Mouse (Mus musculus) megakaryocyte progenitor cell, adult 5-6 weeks (primary cell): Measurements from ENCODE around the gene B3galt1. TPM values are rescaled to one million over a fixed set of nuclear protein-coding genes. Genes with fewer than 3 reads are reported as not detected.

Source experiments
- ATAC-seq: replicated peaks from 2 replicates; pipeline ENCODE4 v1.8.0; 2016; ENCODE audit warnings: mild to moderate bottlenecking, moderate TSS enrichment, inconsistent platforms; ENCODE audit not compliant: poor library complexity
- total RNA-seq, 2 experiments: library from RNA; stranded (forward) in 1 of 2; stranded (reverse) in 1 of 2; fragments of 157-497, 149-512 nt in 1 of 2; fragments of 200-1000 nt in 1 of 2; gene quantifications; 2 replicates each; pipeline versions ENCODE4 v1.2.3 to v1.2.4; 2015 to 2017

The B3galt1 gene
- total RNA-seq (2015) (not detected in 2 replicates), total RNA-seq (2017) (not detected in 2 replicates)

DNA sequence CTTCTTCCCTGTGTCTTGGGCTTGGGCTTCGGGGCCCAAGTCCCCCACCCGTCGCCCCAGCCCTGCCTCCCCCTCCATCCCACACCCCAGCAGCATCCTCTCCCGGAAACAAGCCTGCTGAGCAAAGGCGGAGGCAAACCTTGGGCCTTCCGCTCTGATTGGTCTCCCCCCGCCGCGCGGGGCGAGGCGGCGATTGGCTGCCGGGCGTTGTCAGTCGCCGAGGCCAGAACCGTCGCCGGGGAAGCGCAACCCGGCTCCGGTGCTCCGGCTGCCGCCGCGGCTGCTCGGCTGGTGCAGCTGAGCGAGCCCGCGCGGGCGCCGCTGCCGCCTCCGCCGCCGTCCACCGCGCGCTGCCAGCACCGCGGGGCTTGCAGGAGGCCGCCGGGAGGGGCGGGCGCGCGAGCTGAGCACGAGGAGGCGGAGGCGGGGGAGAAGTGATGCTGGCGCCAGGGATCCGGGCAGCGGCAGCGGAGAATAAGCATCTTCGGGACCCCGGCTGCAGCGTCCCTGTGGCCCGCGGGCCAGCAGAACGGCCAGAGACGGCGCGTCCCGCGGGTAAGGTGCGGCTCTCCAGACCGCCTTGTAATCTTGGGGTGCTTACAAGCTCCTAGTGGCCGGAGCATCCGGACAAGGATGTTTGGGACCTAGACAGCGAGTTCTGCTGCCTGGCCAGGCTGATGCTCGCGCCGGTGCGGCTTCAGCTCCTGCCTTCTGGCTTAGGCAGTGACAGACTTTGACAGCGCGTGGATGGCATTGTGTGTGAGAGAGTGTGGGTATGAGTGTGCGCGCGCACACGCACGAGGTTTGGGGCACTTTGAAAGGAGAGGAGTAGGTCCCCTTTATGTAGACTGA, at the start of gene B3galt1:
TSS of gene B3galt1 (plus strand) at position 392 of the 852 bp plus-strand sequence.
- peak; percentile 84 for ATAC-seq

- ATAC-seq = no peak
These were observed 49.3 kb upstream of the B3galt1 start for GRCm38 (mm10) chr2:67516405-67516804.

DNA sequence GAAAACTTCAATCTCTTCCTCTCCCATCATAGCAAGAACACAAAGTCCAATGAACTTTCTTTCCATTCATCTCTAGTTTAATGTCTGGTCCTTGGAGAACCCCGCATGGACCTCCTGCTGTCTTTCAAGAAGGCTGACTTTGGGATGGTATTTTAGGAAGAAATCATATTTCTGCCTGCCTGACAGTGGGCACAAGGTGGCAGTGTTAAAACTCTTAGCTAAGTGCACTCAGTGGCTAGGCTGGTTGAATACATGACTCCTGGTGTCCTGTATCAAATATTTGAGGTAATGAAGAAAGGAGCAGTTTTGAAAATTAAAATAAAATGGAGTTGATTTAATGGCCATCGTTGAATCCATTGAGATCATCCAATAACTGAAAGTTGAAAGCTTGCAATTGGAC, 30.3 kb upstream of the B3galt1 start:
- ATAC-seq = no peak

DNA sequence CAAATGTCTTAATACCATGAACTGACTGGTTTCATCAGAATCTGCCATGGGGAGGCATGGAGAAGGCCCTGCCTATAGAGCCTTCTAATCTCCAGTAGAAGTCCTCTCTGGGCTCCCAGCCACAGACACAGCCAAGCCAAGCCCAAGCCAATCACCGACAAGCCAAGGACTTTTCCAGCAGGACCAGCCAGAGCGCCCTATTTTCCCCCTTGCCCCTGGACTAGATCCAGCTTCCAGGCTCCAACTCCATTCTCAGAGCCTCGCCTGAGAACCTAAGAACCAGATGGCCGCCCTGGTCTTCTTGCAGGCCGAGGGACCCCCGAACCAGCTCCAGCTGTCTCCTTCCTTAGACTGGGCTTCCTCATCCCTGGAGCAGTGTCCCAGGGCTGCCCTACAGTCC, 26.2 kb upstream of the B3galt1 start:
- ATAC-seq = no peak

GRCm38 (mm10) chr2:67541957-67542696, 23.5 kb upstream of the B3galt1 start:
- no peak for ATAC-seq

GRCm38 (mm10) chr2:67544426-67544825, 21.2 kb upstream of the B3galt1 start:
- no peak for ATAC-seq

DNA sequence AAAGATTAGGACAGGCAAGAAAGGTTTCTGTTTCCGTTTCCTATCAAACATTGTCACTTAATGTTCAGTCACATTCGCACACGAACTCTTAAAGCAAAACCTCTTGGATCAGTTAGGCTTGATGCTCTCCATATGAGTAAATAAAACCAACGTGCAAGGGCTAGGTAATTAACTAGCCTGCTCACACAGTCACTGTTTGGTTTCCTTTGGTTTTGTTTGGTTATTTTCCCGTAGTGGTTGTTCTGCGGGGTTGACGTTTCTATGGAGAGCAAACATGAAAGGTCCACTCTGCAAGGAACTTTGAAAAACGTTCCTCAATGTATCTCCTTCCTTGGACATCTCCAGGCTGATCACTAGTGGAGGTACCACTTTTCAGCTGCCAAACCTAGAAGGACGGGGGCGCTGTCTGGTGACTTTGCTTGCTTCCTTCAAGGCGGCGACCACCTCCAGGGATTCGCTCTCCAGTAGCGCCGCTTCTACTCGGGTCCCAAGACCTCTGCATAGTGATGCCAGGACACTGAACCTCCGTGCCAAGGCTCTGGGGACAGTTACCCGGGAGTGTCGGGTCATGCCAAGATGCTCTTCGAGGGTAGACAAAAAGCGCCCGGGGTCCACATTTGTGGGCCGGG, 706 bp upstream of the B3galt1 start:
- ATAC-seq = no peak

DNA sequence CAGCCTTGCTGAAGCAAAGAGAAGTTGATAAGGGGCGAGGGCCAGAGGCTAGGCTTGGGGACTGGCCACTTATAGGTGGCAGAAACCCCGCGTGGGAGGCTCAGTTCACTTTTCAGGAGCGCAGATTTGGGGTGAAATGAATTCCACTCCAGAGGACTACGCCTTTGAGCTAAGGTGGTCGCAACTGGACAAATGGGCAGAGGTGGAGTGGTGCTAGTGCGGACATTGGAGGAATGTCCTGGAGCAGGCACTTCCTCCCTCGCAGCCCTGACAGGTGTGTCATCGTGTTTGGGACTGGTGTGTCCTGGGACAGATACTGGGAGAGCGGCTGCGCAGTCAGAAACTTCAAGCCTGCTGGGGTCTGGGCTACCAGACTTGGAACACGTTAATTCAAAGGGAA, 895 bp downstream of the B3galt1 start:
- no peak for ATAC-seq

DNA sequence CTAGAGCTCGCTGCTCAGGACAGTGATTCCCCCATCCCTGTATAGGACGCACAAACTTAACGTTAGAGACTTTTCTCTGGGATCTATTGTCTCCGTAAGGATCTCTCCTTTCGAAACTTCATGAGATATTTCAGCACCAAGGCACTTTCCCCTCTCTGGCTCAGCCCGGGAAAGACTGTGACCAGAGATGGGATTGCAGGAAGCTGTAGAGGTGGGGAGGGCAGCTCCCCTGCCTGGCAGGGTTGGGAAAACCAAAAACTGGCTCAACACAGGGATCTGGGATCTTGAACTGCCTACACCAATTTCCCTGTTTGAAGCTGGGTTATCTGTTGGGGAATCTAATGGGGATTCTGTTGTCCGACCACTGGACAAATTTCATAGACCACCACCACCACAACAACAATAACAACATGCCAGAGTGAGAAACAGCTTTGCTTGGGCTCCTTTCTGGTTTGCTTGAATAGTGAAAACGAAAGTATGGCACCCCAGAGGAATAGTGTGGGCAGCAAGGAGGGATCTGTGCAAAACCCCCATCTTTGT, 1.5 kb downstream of the B3galt1 start:
- ATAC-seq = no peak

DNA sequence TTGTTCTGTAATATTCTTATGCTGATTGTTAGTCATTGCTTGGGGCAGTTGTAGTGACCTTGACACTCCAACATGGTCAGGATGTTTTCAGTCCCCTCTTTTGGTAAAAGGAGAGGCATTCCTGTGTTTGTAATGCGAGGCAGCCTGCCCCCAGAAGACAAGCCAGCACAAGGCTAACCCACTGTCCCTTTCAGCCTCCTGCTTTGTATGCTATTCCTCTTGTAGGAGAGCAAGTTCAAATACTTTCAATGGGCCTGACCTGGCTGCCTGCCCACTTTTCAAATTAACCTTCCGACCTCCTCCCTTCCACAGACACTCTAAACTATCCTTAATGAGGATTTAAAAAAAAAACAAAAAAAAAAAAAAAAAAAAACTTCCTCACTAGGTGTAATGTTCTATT, 11.0 kb downstream of the B3galt1 start:
- ATAC-seq = no peak

GRCm38 (mm10) chr2:67583091-67583490, 17.4 kb downstream of the B3galt1 start:
- no peak for ATAC-seq

- no peak for ATAC-seq
These were observed 24.7 kb downstream of the B3galt1 start for GRCm38 (mm10) chr2:67590408-67590807.

DNA sequence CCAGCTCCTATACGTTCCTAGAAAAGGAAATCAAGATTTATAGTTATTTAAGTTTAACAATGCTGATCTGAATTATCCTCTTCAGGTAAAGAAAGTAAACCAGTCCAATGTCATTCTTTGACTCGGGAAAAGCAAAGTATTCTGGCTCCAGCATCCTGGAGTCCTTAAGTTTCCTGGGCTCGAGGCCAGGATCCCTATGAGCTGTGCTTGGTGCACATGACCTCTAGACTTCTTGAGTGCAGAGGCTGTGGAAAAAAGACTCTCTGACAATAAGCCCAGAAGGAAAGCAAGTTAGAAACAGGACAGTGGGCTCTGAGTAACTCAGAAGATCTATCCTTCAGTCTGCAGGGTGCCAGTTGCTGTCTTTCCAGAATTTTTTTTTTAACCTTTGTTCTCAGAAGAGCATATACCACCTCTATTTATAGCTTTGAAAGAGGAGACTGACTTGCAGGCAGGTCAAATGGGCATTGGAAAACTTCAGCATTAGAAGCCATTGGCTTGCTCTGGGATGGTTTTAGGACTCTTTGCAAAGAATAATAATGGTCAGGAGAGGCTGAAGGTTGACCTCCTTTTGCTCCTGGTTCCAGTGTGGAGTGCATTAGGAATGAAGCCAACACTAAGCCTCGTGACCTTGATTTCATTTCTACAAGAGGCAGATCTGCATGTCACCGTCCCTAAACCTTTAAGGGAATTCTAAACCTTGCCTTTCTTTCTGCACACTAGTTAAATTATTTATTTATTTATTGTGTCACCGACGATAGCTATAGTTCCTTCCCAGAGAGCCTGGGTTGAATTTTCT, 26.4 kb downstream of the B3galt1 start:
- ATAC-seq = no peak

DNA sequence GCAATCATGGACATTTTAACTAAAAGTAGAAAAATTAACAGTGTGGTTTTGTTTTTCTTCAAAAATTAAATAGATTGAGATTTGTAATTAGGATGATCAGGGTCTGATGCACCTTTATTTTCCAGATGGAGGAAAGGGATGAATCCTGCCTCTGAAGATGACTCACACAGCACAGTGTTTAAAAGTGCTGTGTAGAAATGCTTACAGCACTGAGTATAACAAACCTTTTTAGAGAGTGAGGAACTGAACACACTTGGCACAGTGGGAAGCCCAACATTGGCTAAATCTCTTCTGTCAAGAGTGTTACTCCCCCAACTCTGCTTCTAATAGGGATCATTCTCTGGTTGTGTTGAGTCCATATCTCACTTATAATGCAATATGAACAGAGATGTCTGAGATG, 57.2 kb downstream of the B3galt1 start:
- no peak for ATAC-seq

DNA sequence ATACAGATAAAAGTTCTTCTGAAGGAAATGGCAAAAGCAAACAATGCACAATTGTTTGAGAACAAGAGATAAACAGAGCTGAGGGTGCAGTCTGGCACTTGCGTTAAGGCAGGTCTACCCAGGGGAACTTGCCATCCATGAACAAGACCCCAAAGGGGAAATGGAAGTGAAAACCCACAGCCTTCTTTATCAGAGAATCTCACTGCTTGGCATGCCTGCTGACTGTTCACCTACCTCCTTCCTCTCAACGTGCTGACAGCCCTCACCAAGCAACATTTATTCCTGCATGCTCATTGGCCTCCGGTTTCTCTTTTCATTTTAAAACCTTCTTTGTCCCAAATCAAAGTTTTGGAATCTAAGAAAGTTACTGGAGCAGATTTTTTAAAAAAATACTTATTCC, 62.0 kb downstream of the B3galt1 start:
- ATAC-seq = peak; percentile 55

DNA sequence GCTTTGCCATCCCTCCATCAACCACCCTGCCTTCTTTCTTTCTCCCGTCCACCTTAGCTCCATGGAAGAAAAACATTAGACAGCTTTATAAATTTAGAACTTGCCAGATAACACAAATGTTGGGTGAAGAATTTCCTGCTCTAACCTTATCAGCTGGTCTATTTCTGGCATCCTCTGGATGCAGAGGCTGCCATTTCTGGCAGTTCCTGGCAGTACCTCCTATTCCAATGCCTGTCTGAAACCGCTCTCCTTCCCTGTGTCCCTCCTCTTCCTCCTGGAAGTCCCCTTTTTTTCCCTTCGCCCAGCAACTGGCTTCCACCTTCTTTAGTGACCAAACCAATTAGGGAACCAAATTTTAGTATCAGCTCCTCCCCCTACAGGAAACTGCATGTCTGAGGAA, 62.6 kb downstream of the B3galt1 start:
- no peak for ATAC-seq

- ATAC-seq = no peak
These were observed 89.2 kb downstream of the B3galt1 start for GRCm38 (mm10) chr2:67654847-67655246.

DNA sequence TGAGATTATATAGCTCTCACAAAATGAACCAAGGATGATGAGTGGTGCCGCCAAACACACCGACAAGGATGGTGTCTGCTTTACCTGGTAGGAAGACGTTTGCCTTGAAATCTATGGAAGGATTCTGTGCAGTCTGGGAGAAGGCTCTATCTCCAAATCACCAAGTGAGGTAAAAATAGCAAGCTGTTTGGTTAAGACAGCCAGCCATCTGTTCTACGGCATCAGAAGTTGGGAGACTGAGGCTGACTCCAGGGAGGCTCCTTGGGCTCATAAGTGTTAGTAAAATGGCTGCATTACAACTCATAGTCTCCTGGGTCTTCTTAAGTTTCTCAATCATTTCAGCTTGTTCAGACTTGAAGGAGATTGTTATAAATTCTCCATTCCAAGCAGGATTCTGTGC, 91.7 kb downstream of the B3galt1 start:
- no peak for ATAC-seq

GRCm38 (mm10) chr2:67658091-67658490, 92.4 kb downstream of the B3galt1 start:
- no peak for ATAC-seq

- no peak for ATAC-seq
These were observed 106.0 kb downstream of the B3galt1 start for GRCm38 (mm10) chr2:67671721-67672120.

DNA sequence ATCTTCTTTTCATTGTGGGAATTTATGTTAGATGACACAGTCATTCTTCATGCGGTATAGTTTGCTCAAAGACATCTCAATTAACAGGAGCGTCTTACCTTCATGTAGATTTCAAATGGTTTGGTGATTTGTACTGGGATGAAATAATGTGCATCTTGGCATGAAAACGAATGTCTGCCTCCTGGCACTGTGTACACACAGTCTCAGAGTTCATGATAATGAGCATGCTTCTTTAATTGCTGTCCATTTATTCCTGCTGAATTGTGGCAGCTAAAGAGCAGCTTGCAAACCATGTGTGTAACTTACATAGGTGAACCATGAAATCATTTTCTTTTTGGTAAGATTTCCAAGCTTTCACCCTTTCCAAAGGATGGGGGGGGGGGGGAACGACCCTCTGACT, 112.0 kb downstream of the B3galt1 start:
- ATAC-seq = no peak
